Mouse (Mus musculus) small intestine, adult 2 months (tissue): ENCODE results near the gene Qsox2. TPM values are rescaled to one million over a fixed set of nuclear protein-coding genes. Genes with fewer than 3 reads are reported as not detected.

Source experiments
- H3K27ac ChIP-seq: fragments of 200-500 bp; 2 replicates; pipeline ENCODE4 v1.5.1; 2012; ENCODE audit warnings: low read depth, low read length, control low read depth, inconsistent platforms; ENCODE audit not compliant: insufficient read depth
- H3K27me3 ChIP-seq: fragments of 200-500 bp; 2 replicates; pipeline ENCODE4 v1.6.1; 2012; ENCODE audit warnings: mild to moderate bottlenecking, moderate library complexity, low read length, inconsistent platforms; ENCODE audit not compliant: control insufficient read depth, insufficient read depth
- H3K36me3 ChIP-seq: fragments of 200-500 bp; 2 replicates; pipeline ENCODE4 v1.6.1; 2012; ENCODE audit warnings: mild to moderate bottlenecking, low read length, control low read depth, inconsistent platforms; ENCODE audit not compliant: control insufficient read depth, insufficient read depth
- H3K4me1 ChIP-seq: fragments of 200-500 bp; 2 replicates; pipeline ENCODE4 v1.6.1; 2012; ENCODE audit warnings: low read length, inconsistent platforms, mixed read lengths; ENCODE audit not compliant: control insufficient read depth, insufficient read depth, insufficient read length
- H3K4me3 ChIP-seq: fragments of 200-500 bp; 2 replicates; pipeline ENCODE4 v1.5.1; 2012; ENCODE audit warnings: low read depth, mild to moderate bottlenecking, control low read depth, inconsistent platforms, low read length, moderate library complexity
- CTCF ChIP-seq: fragments of 200-500 bp; IDR thresholded peaks from 2 replicates; pipeline ENCODE4 v1.5.1; 2012; ENCODE audit warnings: low read depth, mild to moderate bottlenecking, control low read depth, inconsistent platforms, low read length, moderate library complexity, mixed read lengths; ENCODE audit not compliant: insufficient replicate concordance, insufficient read length; ENCODE audit errors: extremely low read depth
- POLR2A ChIP-seq: fragments of 200-500 bp; IDR thresholded peaks from 2 replicates; pipeline ENCODE4 v1.6.1; 2012; ENCODE audit warnings: low read depth, mild to moderate bottlenecking, control low read depth, inconsistent platforms, low read length, moderate library complexity
- WGBS: fragments of 180-500 bp; shearing (Covaris S2); methylation state at CpG from one replicate; pipeline ENCODE4 v1.1.7; 2018; 5-methylcytosine and 5-hydroxymethylcytosine counted together
- polyA plus RNA-seq: library from polyadenylated mRNA; depleted of rRNA; stranded (reverse); fragments of >200 nt; gene quantifications from 2 replicates; pipeline ENCODE4 v1.2.3, GENCODE M21; 2012

The Qsox2 gene
- polyA plus RNA-seq, 1 experiment, result 10.9 TPM

DNA sequence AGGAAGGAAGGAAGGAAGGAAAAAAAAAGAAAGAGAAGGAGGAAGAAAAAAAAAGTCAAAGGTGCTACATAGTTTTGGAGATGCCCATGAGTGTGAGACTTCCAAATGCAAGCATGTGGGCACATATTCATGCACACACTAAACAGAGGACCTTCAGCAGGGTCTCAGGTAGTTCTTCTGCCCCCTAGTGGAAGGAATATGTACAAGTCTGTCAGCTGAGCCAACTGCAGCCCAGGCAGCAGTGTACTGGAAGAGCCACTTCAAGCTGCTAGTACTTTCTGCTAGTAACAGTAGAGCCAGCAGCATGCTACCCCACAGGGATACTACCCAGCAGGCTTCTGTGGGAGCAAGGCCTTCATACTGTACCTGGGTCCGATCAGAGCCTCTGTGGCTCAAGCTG, 9.5 kb downstream of the Qsox2 start:
- Histone ChIP-seq H3K27ac (no peak overlapping the region), H3K36me3 (peaks cover 11% of the 10 kb centered on the region), H3K4me1 (peaks cover 1% of the 10 kb centered on the region; the same call in 1 of the 2 replicates), H3K4me3 (no peak overlapping the region), H3K27me3 (no peaks in the 10 kb centered on the region)
- 80% methylated on average over 1 of the region's 1 CpGs for WGBS
- TF ChIP-seq CTCF (peak; percentile 51; the same call in 1 of the 2 replicates), POLR2A (no peak)

GRCm38 (mm10) chr2:26225242-26225641, 12.1 kb downstream of the Qsox2 start:
- Histone ChIP-seq H3K36me3 (peaks cover 26% of the 10 kb centered on the region), H3K27me3 (no peaks in the 10 kb centered on the region), H3K27ac (no peak overlapping the region), H3K4me1 (no peaks in the 10 kb centered on the region), H3K4me3 (no peak overlapping the region)
- 59% methylated on average over 4 of the region's 4 CpGs for WGBS
- TF ChIP-seq CTCF (no peak), POLR2A (no peak)

DNA sequence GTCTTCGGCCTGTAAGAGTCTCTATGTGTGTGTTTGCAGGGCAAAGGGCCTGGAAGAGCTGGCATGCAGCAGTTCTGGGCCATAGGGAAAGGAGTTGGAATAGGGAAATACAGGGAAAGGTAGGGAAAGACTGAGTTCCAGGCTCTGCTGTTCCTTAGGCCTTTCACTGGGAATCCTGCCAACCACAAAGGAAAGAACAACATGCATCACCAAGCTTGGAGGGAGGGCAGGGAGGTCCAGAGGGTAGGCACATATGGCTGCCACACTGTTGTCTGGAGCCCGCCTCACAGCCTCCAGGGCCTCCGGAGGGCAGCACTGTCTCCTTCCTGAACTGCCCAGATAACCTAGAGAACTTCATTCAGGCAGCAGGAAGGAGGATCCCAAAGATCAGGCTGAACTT, 13.4 kb downstream of the Qsox2 start:
- H3K27me3 ChIP-seq, result no peaks in the 10 kb centered on the region
- H3K4me3 ChIP-seq, result no peak overlapping the region
- no peak for TF ChIP-seq CTCF
- no peak for TF ChIP-seq POLR2A
- no peak overlapping the region for H3K27ac ChIP-seq
- H3K36me3 ChIP-seq, result peaks cover 30% of the 10 kb centered on the region
- WGBS, result 83% methylated on average over 3 of the region's 3 CpGs
- H3K4me1 ChIP-seq, result peaks cover 2% of the 10 kb centered on the region; the same call in 1 of the 2 replicates

- Histone ChIP-seq H3K27me3 (no peaks in the 10 kb centered on the region), H3K36me3 (peaks cover 56% of the 10 kb centered on the region), H3K4me3 (no peak overlapping the region), H3K27ac (no peak overlapping the region), H3K4me1 (peaks cover 5% of the 10 kb centered on the region; the same call in 1 of the 2 replicates)
- WGBS, result 14% methylated on average over 3 of the region's 3 CpGs
- TF ChIP-seq POLR2A (no peak), CTCF (no peak)
Observed at GRCm38 (mm10) chr2:26214526-26214925, 22.8 kb downstream of the Qsox2 start.

- Histone ChIP-seq H3K36me3 (peaks cover 32% of the 10 kb centered on the region), H3K27ac (no peak overlapping the region), H3K4me3 (no peak overlapping the region), H3K27me3 (peaks cover 26% of the 10 kb centered on the region), H3K4me1 (peaks cover 6% of the 10 kb centered on the region; the same call in 1 of the 2 replicates)
- no peak for TF ChIP-seq CTCF
- TF ChIP-seq POLR2A, result no peak
- WGBS, result 65% methylated on average over 3 of the region's 3 CpGs
Observed at GRCm38 (mm10) chr2:26209566-26209965, 27.8 kb downstream of the Qsox2 start.

GRCm38 (mm10) chr2:26208126-26208789, 29.1 kb downstream of the Qsox2 start, which contains the start of gene Lhx3:
Lhx3 (minus strand) TSS chr2:26208289.
- Histone ChIP-seq H3K4me3 (no peak within 1 kb of the TSS), H3K4me1 (peaks cover 6% of the 10 kb centered on the region; the same call in 1 of the 2 replicates), H3K27ac (no peak within 1 kb of the TSS), H3K36me3 (peaks cover 23% of the 10 kb centered on the region), H3K27me3 (peaks cover 35% of the 10 kb centered on the region)
- TF ChIP-seq POLR2A (no peak), CTCF (no peak)
- 4% methylated on average over 19 of the region's 19 CpGs for WGBS

GRCm38 (mm10) chr2:26207559-26207958, 29.8 kb downstream of the Qsox2 start:
- WGBS, result 31% methylated on average over 9 of the region's 9 CpGs
- H3K27me3 ChIP-seq, result peaks cover 41% of the 10 kb centered on the region
- H3K4me3 ChIP-seq, result no peak overlapping the region

More at GRCm38 (mm10) chr2:26207559-26207958, 29.8 kb downstream of the Qsox2 start:
- H3K4me1 ChIP-seq, result peaks cover 6% of the 10 kb centered on the region; the same call in 1 of the 2 replicates
- no peak overlapping the region for H3K27ac ChIP-seq
- peaks cover 22% of the 10 kb centered on the region for H3K36me3 ChIP-seq
- TF ChIP-seq POLR2A (no peak), CTCF (no peak)
